Mouse (Mus musculus): ENCODE measurements around the gene Oxa1l. TPM values are rescaled to one million over a fixed set of nuclear protein-coding genes. Genes with fewer than 3 reads are reported as not detected.
A peak's percentile ranks its signal among the peaks of the same experiment; 100 is the strongest.

Gene Oxa1l
- total RNA-seq, 2 experiments from 2014 or later, result 116 to 125 TPM

DNA sequence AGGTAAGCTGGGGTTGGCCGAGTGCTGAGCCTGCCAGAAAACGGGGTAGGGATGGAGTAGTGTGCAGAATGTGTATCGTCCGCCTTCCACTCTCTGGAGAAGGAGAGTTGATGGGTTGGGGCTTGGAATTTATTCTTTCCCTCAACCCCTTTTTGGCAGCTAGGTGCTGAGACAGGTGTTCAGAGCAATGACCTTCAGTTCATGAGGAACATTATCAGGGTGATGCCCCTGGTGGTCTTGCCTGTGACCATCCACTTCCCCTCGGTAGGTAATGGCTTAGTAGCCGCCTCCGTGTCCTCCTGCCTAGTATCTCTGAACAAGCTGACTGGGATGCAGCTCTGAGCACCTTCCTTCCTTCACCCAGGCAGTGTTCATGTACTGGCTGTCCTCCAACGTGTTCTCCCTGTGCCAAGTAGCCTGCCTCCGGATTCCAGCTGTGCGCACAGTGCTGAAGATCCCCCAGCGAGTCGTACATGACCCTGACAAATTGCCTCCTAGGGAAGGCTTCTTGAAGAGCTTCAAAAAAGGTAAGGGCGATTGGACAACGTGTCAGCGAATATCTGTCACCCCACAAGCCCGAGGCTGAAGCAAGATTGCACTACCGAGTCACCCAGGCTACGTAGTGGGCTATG, 6.9 kb downstream of the Oxa1l start:
- intact Hi-C loops (cut with DNase I), result no loop called here

DNA sequence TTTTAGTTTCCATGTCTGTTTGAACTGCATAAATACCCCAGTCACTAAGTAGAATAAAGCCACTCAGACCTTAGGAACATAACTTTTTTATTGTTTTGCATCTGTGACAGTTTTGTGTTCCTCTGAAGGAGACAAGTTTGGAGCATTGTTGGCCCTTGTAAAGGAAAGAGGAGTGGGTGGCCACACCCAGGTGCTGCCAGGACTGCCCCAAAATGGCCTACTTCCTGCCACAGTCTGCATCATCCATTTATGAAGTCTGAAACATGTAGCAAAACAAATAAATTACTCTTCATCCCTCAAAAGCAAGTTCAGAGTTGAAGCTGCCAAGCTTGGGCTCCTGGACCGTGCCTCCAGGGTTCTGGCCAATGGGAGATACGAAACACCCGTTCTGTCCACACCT, 8.7 kb downstream of the Oxa1l start:
- DNase-seq, result no peak
- intact Hi-C loops (cut with DNase I), result no loop called here

More for the DNA sequence above, 6.9 kb downstream of the Oxa1l start:
- peak; percentile 16 to 20 for DNase-seq

DNA sequence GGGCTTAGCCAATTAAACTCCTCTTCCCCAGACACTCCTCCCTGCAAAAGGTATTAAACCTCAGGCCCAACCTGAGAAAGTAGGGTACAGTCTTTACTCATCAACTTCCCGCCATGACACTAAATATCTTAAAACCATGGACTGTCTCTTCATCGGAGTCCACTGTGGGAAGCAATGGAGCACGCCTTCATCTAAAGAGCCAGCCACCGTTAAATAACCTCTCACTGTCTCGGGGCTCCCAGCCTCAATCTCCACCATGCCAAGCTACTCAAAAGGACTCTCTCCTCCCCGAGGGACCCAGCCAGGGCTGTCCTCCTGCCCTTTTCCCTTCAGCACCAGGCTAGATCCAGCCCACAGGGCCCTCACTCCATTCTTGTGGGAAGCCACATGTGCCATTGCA, 10.0 kb downstream of the Oxa1l start:
- intact Hi-C loops (cut with DNase I), result no loop called here
- DNase-seq, result no peak

DNA sequence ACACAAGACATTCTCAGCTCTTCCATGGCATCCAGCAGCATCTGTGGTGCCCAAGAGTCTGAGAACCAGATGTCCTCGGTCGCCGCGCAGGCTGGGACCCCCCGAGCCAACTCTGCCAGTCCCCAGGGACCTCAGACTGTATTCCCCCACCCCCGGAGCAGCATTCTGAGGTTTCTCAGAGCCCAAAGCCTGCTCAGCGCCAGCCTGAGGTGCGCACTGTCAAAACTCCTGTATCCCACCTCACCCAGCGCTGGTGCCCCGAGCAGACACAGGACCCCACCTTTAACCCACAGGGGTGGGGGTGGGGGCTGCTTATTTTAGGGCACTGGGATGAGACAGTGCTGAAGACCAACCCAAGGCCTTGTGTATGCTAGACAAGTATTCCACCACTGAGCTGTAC, 10.8 kb downstream of the Oxa1l start:
- intact Hi-C loops (cut with DNase I), result no loop called here
- no peak for DNase-seq

DNA sequence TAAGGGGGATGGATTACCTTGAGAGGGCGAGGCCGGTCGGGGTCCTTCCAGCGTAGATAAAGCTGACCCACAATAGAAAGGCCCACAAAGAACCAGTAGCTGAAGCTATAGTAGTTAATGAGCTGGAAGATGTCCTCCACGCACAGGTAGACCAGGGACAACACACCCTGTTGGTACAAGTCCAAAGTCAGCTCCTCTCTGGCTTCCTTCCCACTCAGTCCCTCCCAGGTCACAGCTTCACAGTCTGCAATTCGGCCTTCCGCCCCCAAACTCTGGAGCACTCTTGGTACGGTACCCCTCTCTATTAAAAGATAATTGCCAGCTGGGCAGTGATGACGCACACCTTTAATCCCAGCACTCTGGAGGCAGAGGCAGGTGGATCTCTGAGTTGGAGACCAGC, 12.3 kb downstream of the Oxa1l start:
- DNase-seq, result no peak
- intact Hi-C loops (cut with DNase I), result no loop called here

DNA sequence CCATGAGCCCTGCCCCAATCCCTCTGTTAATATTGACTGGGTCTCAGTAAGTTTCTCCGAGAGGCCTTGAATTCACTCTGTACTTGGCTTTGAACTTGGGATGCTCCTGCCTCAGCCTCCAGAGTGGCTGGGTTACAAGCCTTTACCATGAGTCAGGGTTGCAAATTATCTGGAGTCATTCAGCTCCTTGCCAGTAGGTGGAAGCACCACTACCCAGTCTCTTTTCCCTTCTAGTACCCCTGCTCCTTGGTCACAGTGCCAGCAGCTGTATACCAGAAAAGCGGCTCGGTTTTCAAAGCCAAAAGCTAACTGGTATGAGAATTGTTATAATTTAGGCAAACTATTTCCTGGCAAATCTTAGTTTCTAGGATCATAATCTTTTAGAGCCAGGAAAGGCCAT, 15.3 kb downstream of the Oxa1l start:
- peak; percentile 24 to 48 for DNase-seq
- intact Hi-C loops (cut with DNase I), result loop anchor here (5.0 kb wide), 1 partner anchor 71 kb away; no protein-coding TSS in a partner anchor

DNA sequence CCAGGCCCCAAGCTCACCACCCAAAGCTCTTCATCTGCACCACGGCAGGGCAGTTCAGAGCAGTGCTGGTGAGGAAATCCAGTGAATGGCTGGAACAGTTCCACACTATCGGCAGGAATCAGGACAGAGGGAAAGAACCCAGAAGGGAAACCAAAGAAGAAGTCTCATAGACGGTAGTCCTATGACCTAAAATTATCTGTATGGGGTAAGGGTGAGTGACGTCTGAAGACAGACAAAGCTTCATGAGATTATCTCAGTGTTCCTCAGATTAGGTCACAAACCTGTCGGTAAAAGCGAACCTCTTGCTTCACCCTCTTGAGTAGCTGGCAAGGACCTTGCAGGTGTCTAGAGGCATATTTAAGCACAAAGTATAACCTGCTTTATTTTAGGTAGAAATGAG, 16.5 kb downstream of the Oxa1l start:
- intact Hi-C loops (cut with DNase I), result loop anchor here (1.0 to 5.0 kb wide), 2 partner anchors 35 to 70 kb away; no protein-coding TSS in a partner anchor
- DNase-seq, result no peak

DNA sequence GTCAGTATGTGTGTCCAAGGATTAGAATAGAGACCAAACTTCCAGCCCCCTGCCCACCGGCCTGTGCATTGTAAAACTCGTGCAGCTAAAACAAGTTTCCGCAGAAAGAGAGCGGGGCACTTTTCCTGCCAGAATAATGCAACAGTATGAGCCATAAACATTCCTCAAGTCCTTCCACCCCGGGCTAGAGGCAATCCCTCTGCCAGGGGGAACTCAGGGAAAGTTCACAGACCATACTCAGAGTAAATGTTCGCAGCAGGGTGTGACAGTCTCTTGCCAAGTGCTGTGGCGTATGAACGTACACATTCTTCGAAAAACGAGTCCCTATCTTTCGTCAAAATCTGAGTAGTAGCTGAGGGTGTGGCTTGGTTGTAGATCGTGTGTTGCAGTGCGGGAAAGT, 18.9 kb downstream of the Oxa1l start:
- intact Hi-C loops (cut with DNase I), result loop anchor here (5.0 kb wide), 1 partner anchor 68 kb away; no protein-coding TSS in a partner anchor

DNA sequence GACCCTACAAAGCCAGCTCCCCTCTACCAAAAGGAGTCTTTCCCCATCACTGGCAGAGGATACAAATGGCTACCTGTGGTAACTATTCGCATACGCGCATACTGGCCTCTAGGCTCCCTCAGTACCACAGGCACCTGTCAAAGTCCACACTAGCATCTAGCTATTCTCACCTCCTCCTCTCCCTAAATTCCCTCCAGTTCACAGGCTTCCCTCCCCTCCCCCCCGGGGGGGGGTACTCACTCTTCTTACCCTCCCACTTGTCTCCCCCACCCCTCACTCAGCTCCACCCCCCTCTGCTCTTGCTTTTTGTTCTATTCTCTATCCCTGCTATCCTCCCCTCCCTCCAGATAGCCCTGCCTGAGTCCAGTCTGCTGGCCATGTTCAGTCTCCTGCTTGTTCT, 20.0 kb downstream of the Oxa1l start:
- intact Hi-C loops (cut with DNase I), result no loop called here
- DNase-seq, result no peak

More for the DNA sequence above, 18.9 kb downstream of the Oxa1l start:
- DNase-seq, result no peak

DNA sequence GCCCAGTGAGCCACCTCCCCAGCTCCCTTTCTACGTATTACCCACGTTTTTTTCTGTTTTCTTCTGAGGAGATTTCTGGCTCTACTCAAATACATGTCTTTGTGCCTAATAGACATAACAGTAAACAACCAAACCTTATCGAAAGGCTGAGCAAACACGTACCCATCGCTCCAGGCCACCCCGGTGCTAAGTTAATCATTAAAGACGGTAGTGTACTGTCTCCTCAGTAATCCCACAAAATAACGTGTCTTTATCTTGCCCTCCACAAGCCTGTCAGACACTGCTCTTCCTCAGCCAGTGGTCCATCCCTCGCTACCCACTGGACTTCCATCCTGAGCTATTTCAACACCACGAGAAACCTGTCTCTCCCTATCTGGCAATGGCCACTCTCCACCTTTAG, 21.2 kb downstream of the Oxa1l start:
- DNase-seq, result no peak
- intact Hi-C loops (cut with DNase I), result no loop called here

DNA sequence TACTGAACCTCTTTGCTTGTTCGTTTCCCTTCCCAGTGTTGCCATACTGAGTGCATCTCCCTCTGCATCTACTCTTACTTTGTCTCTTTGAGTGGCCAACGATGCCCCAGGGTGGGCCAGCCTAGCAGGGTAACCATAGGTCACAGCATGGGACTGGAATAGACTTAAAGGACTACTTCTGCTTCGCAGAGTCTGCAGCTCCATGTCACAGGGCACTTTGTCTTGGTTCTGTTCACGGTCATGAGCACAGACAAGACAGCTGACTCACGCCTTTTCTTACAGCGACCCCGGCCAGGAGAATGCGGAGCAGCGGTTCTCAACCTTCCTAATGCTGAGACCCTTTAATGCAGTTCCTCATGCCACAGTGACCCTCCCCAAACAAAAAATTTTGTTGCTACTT, 22.0 kb downstream of the Oxa1l start:
- intact Hi-C loops (cut with DNase I), result no loop called here
- DNase-seq, result no peak

DNA sequence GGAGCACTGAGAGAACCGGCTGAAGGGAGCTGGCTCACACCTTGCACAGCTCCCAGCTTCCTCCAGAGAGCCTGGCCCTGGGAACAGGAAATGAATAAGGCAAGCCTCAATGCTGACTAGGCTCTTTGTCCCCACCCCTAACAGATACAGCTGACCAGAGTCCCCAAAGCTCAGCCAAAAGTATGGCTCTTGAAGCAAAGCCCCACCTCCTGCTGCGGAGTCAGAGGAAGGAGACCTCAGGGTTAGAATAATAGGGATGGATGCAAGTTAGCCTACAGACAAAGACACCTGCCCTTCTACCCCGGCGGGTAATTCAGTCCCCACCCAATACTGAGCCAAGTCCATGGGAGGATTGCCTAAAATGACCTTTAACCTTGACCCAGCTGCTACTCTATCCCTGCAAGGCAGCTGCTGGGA, 22.7 kb downstream of the Oxa1l start:
- DNase-seq, result peak; percentile 22 to 31
- intact Hi-C loops (cut with DNase I), result no loop called here

DNA sequence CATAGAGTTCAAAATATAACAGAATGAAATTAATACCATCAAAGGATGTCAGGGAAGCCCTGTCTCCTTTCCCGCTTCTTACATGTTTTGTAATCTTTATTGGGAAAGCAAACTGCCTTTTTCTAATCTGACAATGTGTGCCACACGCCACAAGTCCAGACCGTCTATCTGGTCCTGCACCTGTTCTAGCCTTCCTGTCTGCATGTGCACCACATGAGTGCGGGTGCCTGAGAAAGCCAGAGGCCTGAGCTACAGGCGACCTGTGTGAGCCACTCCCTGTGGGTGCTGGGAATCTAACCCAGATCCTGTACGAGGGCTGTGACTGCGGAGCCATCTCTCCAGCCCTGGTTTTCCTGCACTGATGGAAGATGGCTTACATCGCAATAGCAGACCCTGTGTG, 23.8 kb downstream of the Oxa1l start:
- DNase-seq, result no peak
- intact Hi-C loops (cut with DNase I), result no loop called here

DNA sequence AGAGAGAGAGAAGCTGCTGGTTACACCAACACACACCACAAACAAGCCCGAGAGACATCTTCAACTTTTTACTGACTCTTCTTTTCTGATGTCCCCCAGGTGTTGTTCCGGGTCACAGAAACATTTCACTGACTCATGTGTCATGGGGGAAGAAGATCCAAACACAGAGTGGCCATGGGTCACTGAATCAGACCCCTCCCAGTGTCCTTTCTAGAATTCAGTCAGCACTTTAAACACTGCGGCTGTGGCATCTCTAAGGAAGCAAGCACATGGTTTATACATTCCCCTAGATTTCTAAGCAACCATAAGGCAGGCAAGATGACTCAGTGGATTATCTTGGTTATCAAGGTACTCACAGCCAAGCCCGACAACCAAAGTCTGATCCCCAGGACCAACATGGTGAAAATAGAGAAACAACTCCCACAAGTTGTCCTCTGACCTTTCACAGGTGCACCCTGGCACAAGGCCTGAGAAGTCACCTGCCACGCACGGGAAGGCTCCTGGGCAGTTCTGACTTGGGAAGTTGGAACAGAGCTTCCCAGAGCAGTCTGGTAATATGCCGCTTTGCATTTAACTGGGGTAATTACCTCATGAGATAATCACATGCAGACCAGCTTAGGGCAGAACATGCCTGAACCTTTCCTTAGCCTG, 25.5 kb downstream of the Oxa1l start:
- intact Hi-C loops (cut with DNase I), result no loop called here
- no peak for DNase-seq

DNA sequence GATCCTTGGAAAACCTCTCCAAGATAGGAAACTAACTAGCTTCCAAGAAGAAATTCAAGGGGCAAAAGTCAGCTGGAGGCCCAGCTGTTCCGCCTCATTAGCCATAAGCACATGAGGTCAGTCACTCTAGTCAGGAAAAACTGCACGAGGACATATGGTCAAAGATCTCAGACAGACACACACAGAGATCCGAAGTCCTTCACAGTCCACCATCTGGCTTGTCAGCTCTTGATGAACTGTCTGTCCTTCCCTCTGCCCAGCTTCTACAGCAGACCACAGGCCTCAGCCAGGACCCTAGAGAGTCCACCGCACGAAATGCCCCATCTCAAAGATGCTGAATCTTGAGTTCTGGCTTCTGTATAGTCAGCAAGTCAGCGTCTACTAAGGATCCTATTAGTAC, 26.9 kb downstream of the Oxa1l start:
- DNase-seq, result no peak

DNA sequence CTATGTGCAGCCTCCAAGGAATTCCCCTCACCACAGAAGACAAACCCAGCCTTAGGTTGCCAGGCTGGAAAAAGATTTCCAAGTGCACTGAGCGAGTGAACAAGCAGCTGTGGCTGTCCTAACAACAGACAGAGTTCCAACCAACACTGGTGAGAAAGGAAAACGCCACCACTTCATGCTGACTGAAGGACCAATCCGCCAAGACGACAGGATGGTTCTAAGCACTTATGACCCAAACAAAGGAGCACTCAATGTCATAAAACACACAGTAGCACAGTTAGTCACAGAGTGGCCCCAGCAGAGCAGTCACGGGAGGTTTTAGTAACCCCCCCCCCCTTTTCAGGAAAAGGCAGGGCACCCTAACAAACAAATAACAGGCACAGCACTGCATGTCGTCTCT, 30.2 kb downstream of the Oxa1l start:
- no peak for DNase-seq
- intact Hi-C loops (cut with DNase I), result no loop called here

More for the DNA sequence above, 26.9 kb downstream of the Oxa1l start:
- intact Hi-C loops (cut with DNase I), result no loop called here

DNA sequence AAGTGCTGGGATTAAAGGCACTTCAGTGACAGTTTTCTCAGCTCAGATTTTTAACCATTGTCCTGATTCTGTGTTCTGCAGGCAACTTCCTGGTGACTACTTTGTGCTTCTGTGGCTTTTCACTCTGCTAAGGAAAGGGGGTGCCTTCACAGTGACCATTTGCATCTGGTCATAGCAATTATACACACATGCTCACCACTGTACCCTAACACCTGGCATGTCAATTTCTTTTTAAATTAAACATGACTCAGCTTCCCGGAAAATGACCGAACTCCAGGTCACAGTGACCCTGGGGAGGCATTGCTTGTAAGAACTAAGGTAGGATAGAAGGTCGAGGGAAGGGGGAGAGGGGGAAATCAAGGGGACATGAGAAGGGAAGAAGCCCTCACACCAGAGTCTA, 33.2 kb downstream of the Oxa1l start:
- intact Hi-C loops (cut with DNase I), result no loop called here
- DNase-seq, result no peak

DNA sequence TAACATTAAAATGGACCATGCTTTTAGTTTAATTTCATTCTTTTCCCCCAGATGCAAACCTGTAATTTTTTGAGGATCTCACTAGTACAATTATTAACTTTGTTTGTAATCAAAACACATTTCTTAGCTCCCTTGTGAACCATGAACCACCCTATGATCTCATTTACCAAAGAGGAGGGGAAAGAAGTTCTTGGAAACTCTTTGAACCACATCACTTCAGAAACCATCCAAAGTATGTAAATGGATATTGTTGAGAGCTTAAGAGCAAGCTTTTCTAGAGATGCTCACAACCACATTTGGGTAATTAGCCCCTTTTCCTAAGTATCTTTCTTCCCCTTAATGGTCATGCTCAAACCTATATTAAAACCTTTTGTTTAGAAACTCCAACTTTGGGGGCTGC, 33.7 kb downstream of the Oxa1l start:
- DNase-seq, result no peak
- intact Hi-C loops (cut with DNase I), result no loop called here

DNA sequence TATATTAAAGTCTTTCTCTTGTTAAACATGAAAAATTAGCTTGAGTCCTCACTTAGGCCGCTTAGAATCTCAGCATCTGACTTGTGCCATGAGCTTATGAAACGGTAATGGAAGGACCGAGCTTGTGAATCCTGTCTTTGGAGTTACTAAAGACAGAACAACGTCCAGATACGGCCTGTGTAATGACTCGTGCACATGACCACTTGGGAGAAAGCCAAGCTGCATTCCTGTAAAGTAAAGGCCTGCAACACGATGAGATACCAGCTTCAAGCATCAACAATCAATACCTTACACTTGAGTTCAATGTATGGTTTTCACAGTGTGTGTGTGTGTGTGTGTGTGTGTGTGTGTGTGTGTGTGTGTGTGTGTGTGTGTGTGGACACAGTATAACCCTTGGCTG, 36.1 kb downstream of the Oxa1l start:
- intact Hi-C loops (cut with DNase I), result no loop called here
- no peak for DNase-seq

DNA sequence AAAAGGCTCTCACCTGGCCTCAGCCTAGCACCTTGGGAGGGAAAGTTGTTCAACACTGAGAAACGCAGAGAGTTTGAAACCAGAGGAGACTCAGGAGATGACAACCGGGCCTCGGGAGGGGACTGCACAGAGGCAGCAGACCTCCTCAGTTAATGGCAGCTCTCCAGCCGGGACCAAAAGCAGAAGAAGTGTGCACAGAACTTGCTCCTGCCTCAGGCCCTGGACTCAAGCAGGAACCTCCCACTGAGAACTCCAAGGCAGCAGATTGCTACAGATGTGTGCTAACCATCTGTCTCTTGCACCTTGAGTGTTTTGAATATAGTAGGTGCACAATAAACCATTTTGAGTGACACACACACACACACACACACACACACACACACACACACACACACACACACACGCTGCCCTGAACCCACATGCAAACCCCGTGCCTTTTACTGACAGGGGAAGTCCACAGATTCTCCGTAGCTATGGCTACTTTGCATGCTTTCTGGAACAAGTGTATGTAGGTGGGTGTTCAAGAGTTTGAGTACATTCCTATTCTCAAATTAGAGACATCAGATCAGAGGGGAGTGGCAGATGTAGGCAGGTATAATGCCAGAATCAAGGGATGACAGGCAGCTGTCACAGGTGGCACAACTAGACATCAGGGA, 37.4 kb downstream of the Oxa1l start:
- intact Hi-C loops (cut with DNase I), result no loop called here
- no peak for DNase-seq

DNA sequence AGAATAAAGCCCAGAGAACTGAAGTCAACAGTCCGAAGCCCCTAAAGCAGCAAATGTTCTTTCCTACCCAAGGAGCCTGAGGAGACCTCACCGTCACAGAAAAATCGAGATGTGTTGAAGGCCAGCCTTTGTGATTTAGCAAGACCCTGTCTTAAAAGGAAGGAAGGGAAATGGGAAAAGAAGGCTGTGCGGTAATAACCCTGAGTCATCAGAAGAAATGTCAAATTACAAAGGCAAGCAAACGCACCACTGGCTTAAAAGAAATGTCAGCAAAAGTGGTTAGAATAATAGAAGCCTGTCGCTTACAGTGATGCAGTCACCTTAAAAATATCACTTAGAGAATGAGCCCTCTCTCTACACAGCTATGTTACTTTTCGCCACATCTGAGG, 37.9 kb downstream of the Oxa1l start:
- intact Hi-C loops (cut with DNase I), result no loop called here
- DNase-seq, result no peak

DNA sequence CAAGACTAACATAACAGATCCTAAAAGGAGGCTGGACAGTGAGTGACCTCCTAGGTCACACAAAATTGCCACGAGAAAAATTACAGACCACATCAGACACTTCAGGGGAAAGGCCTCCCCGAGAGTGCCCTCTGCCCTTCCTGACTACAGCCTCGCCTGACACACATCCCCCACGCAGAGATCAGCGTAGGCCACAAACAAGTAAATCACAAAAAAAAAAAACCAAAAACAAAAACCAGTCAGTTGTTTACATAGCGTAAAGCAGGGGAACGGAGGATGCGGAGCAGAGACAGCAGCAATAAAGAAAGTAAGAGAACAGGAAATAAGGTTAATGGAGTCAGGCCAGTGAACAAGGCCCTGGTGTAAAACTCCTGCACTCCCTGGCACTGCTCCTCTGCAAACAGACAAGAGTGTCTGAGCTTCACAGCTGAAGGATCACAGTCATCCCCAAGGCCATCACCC, 38.3 kb downstream of the Oxa1l start:
- intact Hi-C loops (cut with DNase I), result no loop called here
- DNase-seq, result no peak

All from heart, postnatal 14 days (tissue).